Mouse (Mus musculus): ENCODE data around the gene Edem3.

DNA sequence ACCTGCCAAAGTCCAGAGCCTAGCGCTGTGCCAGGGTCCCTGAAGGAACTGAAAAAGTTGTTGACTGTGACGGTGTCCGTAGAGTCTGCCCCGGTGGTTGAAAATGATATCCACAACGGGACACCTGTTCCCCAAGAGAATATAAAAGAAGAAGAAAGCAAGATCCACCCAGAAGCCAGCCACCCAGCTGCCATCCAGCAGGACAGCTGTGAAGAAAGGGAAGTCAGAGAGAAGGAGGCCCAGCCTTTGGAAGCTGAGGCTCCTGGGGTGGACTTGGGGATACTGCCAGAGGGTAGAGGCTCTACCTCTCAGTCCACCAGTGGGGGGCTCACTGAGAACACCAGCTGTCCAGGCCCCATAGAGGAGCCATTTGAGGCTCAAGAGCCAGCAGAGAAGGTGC, 37.5 kb upstream of the Edem3 start:
- TF ChIP-seq POLR2A (IDR thresholded peaks at IDR 0.05; ENCODE audit: low read depth, low read length) (no peak), CTCF (IDR thresholded peaks at IDR 0.05; ENCODE audit: extremely low read depth, insufficient read depth, insufficient read length, insufficient replicate concordance) (no peak)
